Mouse (Mus musculus) thymus, adult 2 months (tissue): ENCODE data around the gene Cog6. TPM values are rescaled to one million over a fixed set of nuclear protein-coding genes. Genes with fewer than 3 reads are reported as not detected.
A peak's percentile ranks its signal among the peaks of the same experiment; 100 is the strongest.

Source experiments
- DNase-seq: peaks from one replicate; pipeline ENCODE4 v3.0.0; 2021
- H3K27ac ChIP-seq: fragments of 200-500 bp; 2 replicates; pipeline ENCODE4 v1.5.1; 2012; ENCODE audit warnings: low read length, control low read depth; ENCODE audit not compliant: control insufficient read depth, insufficient read depth
- H3K27me3 ChIP-seq: fragments of 200-500 bp; 2 replicates; pipeline ENCODE4 v1.6.1; 2012; ENCODE audit warnings: mild to moderate bottlenecking, low read length, moderate library complexity, mixed read lengths; ENCODE audit not compliant: control insufficient read depth, insufficient read depth
- H3K36me3 ChIP-seq: fragments of 200-500 bp; 2 replicates; pipeline ENCODE4 v1.6.1; 2012; ENCODE audit warnings: mild to moderate bottlenecking, low read length, moderate library complexity; ENCODE audit not compliant: control insufficient read depth, insufficient read depth
- H3K4me1 ChIP-seq: fragments of 200-500 bp; replicated peaks from 2 replicates; pipeline ENCODE4 v1.6.1; 2012; ENCODE audit warnings: low read length; ENCODE audit not compliant: control insufficient read depth, insufficient read depth
- H3K4me3 ChIP-seq: fragments of 200-500 bp; 2 replicates; pipeline ENCODE4 v1.5.1; 2012; ENCODE audit warnings: mild to moderate bottlenecking, low read length, control low read depth, moderate library complexity; ENCODE audit not compliant: control insufficient read depth, insufficient read depth
- CTCF ChIP-seq: fragments of 200-500 bp; IDR thresholded peaks from 2 replicates; pipeline ENCODE4 v1.5.1; 2012; ENCODE audit warnings: mild to moderate bottlenecking, control low read depth, low read length, moderate library complexity, borderline replicate concordance; ENCODE audit not compliant: control insufficient read depth, poor library complexity, insufficient read depth; ENCODE audit errors: extremely low read depth
- POLR2A ChIP-seq: fragments of 200-500 bp; IDR thresholded peaks from 2 replicates; pipeline ENCODE4 v1.6.1; 2012; ENCODE audit warnings: mild to moderate bottlenecking, low read length, control low read depth, moderate library complexity; ENCODE audit not compliant: control insufficient read depth, poor library complexity, insufficient read depth; ENCODE audit errors: extremely low read depth
- WGBS: fragments of 180-500 bp; shearing (Covaris S2); methylation state at CpG from one replicate; pipeline ENCODE4 v1.1.7; 2018; 5-methylcytosine and 5-hydroxymethylcytosine counted together
- polyA plus RNA-seq: library from polyadenylated mRNA; depleted of rRNA; stranded (reverse); fragments of >200 nt; gene quantifications from 2 replicates; pipeline ENCODE4 v1.2.3, GENCODE M21; 2012; rRNA removed

The Cog6 gene
- polyA plus RNA-seq = 22.3 and 26.8 TPM in 2 replicates

DNA sequence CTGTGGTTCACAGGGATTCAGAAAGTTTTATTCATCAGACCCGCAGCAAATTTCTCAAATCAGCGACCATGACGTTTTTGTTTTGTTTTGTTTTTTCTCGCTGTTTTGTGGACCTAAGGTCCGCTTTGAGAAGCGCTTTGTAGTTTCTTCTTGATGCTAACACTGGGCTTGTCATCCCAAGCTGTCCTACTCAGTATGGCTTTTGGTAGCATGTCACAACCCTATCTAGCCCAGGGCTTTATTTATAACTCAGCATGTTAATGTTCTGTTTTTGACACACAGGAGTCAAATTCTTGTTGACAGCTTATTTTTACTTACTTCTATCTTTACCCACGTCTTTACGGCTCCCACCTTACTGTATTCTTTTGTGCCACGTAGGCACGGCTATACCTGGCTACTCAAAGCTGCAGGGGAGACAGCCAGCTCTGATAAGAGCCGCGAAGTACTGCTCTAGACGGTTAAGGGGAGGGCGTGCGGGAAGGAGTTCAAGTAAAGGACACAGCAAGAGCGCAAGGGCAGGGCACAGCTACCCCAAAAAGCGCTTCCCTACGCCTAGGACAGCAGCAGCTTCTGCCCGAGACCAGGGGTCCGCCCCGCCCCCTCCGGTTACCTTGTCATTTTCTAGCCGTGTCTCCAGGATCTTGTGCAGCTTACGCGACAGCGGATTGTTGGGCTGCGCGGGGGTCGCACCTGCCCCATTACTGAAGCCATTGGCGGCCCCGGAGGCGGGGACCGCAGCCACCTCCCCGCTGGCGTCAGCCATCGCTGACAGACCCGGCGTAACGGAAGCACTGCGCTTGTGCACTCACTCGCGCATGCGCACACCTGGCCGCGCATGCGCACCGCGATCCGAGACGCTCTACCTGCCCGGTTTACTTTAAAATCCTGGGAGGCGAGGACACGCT, at the start of gene Cog6:
Gene Cog6 (minus strand): TSS at position 802 of the 905 bp plus-strand sequence.
- Histone ChIP-seq H3K27me3 (no peaks in the 10 kb centered on the region), H3K27ac (peak within 1 kb of the TSS; percentile 13; the same call in 1 of the 2 replicates), H3K4me1 (peaks cover 4% of the 10 kb centered on the region; the same call in 1 of the 2 replicates), H3K36me3 (peaks cover 7% of the 10 kb centered on the region; the same call in 1 of the 2 replicates), H3K4me3 (peak within 1 kb of the TSS; percentile 66)
- DNase-seq = peak; percentile 83
- WGBS = 3% methylated on average over 53 of the region's 53 CpGs
- TF ChIP-seq POLR2A (peak; percentile 91), CTCF (0 out of 2 replicates have a peak, but pooled peaks have one; percentile 36)

GRCm38 (mm10) chr3:53066095-53066372, 49.0 kb upstream of the Cog6 start:
- Histone ChIP-seq H3K4me1 (no peaks in the 10 kb centered on the region), H3K27me3 (no peaks in the 10 kb centered on the region), H3K4me3 (no peak overlapping the region), H3K36me3 (no peaks in the 10 kb centered on the region), H3K27ac (no peak overlapping the region)
- WGBS = 77% methylated on average over 4 of the region's 4 CpGs
- TF ChIP-seq CTCF (no peak), POLR2A (no peak)
- no peak for DNase-seq

- H3K27ac ChIP-seq = no peak overlapping the region
- DNase-seq = no peak
These were observed 48.4 kb upstream of the Cog6 start for GRCm38 (mm10) chr3:53065267-53066094.

DNA sequence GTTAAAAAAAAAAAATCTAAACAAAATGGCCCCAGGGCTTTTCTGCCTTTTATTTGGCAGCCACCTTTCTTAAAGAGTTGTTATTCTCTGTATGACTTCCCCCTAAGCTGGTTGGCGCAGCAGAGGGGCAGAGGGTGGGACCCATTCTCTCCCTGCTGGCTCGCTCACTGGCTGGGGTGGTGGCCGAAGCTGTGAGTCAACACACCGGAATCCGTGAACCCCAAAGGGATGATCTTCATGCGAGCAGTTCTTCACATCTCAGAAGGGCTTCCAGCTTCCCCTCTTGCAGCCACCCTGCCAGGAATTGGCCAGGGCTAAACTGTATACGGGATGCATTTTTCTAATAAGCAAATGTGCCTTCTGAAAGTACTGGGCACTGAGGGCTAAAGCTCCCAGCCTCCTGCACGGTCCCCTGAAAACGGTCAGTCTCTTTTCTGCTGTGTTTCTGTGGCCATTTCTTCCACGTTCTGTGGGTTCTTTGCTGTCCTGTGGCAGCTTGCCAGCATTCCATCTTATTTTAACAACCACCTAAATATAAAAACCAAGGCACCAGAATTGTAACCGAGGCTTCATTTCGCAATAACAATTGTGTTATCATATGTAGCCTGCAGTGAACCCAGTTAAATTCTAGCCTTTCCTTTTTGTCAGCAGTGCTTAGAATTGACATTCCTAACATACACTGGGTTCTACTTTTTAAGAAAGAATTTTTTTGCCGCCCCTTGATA, 46.5 kb upstream of the Cog6 start:
- no peaks in the 10 kb centered on the region for H3K4me1 ChIP-seq
- WGBS = 82% methylated on average over 13 of the region's 13 CpGs
- H3K27me3 ChIP-seq = no peaks in the 10 kb centered on the region
- H3K36me3 ChIP-seq = no peaks in the 10 kb centered on the region
- no peak overlapping the region for H3K27ac ChIP-seq
- TF ChIP-seq CTCF (no peak), POLR2A (no peak)
- no peak overlapping the region for H3K4me3 ChIP-seq
- no peak for DNase-seq

More at GRCm38 (mm10) chr3:53065267-53066094, 48.4 kb upstream of the Cog6 start:
- no peaks in the 10 kb centered on the region for H3K36me3 ChIP-seq
- H3K4me3 ChIP-seq = no peak overlapping the region
- 88% methylated on average over 13 of the region's 13 CpGs for WGBS
- H3K27me3 ChIP-seq = no peaks in the 10 kb centered on the region
- TF ChIP-seq CTCF (no peak), POLR2A (no peak)
- no peaks in the 10 kb centered on the region for H3K4me1 ChIP-seq

DNA sequence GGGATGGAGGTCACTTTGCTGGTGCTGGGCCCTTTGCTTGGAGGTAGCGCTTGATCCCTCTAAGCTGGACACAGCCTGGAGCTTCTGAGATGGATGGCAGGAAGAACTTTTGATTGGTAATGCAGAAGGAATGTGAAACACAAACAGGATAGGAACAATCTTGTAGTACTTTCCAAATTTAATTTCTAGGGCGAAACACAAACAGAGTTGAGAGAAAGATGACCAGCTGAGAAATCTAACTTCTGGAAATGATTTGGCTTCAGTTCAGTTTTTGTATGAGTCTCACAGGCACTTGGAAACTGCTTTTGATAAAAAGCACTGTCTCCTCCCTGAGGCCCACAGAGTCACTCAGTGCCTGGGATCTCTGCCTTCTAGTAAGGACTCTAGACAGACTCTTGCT, 42.9 kb upstream of the Cog6 start:
- H3K36me3 ChIP-seq = no peaks in the 10 kb centered on the region
- no peaks in the 10 kb centered on the region for H3K27me3 ChIP-seq
- 90% methylated on average over 2 of the region's 2 CpGs for WGBS
- H3K4me3 ChIP-seq = no peak overlapping the region
- no peaks in the 10 kb centered on the region for H3K4me1 ChIP-seq
- no peak for DNase-seq
- TF ChIP-seq POLR2A (no peak), CTCF (no peak)
- no peak overlapping the region for H3K27ac ChIP-seq

DNA sequence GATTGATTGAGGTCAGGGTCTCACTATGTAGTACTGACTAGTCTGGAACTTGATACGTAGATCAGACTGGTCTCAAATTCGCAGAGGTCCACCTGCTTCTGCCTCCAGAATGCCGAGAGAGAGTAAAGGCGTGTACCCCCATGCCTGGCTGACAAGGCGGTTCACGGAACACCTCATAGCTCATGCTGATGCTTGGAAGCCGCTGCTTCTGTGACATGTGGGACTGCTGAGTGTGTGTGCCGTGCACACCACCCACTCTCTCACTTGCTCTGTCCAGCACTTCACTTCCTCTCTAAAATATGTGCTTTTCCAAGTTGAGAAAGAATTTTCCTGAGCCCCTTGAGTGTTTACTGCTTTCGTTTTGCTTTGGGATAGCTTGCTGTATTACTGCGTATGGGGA, 39.4 kb upstream of the Cog6 start:
- no peaks in the 10 kb centered on the region for H3K27me3 ChIP-seq
- no peak for DNase-seq
- no peaks in the 10 kb centered on the region for H3K4me1 ChIP-seq
- H3K4me3 ChIP-seq = no peak overlapping the region
- H3K27ac ChIP-seq = no peak overlapping the region
- no peaks in the 10 kb centered on the region for H3K36me3 ChIP-seq
- no peak for TF ChIP-seq POLR2A
- WGBS = 87% methylated on average over 10 of the region's 10 CpGs
